Mouse (Mus musculus) CH12.LX (cell line): ENCODE data around the gene Ghrhr. TPM values are rescaled to one million over a fixed set of nuclear protein-coding genes. Genes with fewer than 3 reads are reported as not detected.

Experiments
- DNase-seq: peaks from one replicate; pipeline ENCODE4 v3.0.0-alpha.2; 2013; ENCODE audit errors: extremely low read depth
- H3K27ac ChIP-seq: 2 replicates; pipeline ENCODE4 v1.5.1; 2012; ENCODE audit warnings: low read depth, mild to moderate bottlenecking, control low read depth, moderate library complexity; ENCODE audit not compliant: insufficient read depth
- H3K27me3 ChIP-seq: replicated peaks from 2 replicates; pipeline ENCODE3; 2012; ENCODE audit warnings: inconsistent platforms
- H3K36me3 ChIP-seq, 2 experiments: replicated peaks in 1 of 2; 2 replicates each; pipeline versions ENCODE3 to v1.6.1; 2012; ENCODE audit warnings: inconsistent platforms in 1 of 2, low read length in 1 of 2, mild to moderate bottlenecking in 1 of 2, mixed read lengths in 1 of 2, moderate library complexity in 1 of 2; ENCODE audit not compliant: control insufficient read depth in 1 of 2, insufficient read depth in 1 of 2
- H3K4me1 ChIP-seq, 2 experiments: 2 replicates each; pipeline ENCODE4 v1.6.1; 2012; ENCODE audit warnings: inconsistent platforms in 1 of 2, moderate library complexity in 1 of 2; ENCODE audit not compliant: insufficient read depth in 2 of 2, control insufficient read depth in 1 of 2
- H3K4me2 ChIP-seq: 2 replicates; pipeline ENCODE4 v1.6.1; 2012; ENCODE audit warnings: low read depth, mild to moderate bottlenecking, control low read depth; ENCODE audit not compliant: poor library complexity, insufficient read depth, severe bottlenecking
- H3K4me3 ChIP-seq, 3 experiments: fragments of 150-350 bp in 1 of 3; sonication (generic) in 1 of 3; replicated peaks in 1 of 3; 2 replicates each; pipeline versions ENCODE3 to v1.5.1; 2011 to 2012; ENCODE audit warnings: low read depth in 2 of 3, low read length in 2 of 3, mild to moderate bottlenecking in 2 of 3, moderate library complexity in 2 of 3, control low read depth in 1 of 3, improper control_type of control experiment in 1 of 3, inconsistent platforms in 1 of 3, mixed read lengths in 1 of 3; ENCODE audit not compliant: poor library complexity in 1 of 3
- H3K79me2 ChIP-seq: replicated peaks from 2 replicates; pipeline ENCODE4 v1.6.1; 2012; ENCODE audit warnings: mild to moderate bottlenecking, moderate library complexity; ENCODE audit not compliant: control insufficient read depth, poor library complexity, insufficient read depth, severe bottlenecking; ENCODE audit errors: extremely low read depth
- H3K9ac ChIP-seq: 2 replicates; pipeline ENCODE4 v1.6.1; 2012; ENCODE audit warnings: low read depth, mild to moderate bottlenecking, control low read depth, moderate library complexity; ENCODE audit not compliant: insufficient read depth
- H3K9me3 ChIP-seq: replicated peaks from 2 replicates; pipeline ENCODE3; 2012; ENCODE audit warnings: low read length, inconsistent platforms, mixed read lengths
- BHLHE40 ChIP-seq: IDR thresholded peaks from 2 replicates; pipeline ENCODE4 v1.6.1; 2011; ENCODE audit warnings: mild to moderate bottlenecking, low read depth, low read length, improper control_type of control experiment
- CTCF ChIP-seq, 2 experiments: IDR thresholded peaks in 1 of 2; conservative IDR thresholded peaks in 1 of 2; 2 replicates each; pipeline ENCODE4 v1.5.1; 2011 to 2012; ENCODE audit warnings: low read depth in 2 of 2, low read length in 2 of 2, improper control_type of control experiment in 1 of 2, inconsistent platforms in 1 of 2, mild to moderate bottlenecking in 1 of 2, moderate library complexity in 1 of 2
- ELF1 ChIP-seq: IDR thresholded peaks from 2 replicates; pipeline ENCODE4 v1.6.1; 2014; ENCODE audit warnings: low read depth, mild to moderate bottlenecking, inconsistent platforms, low read length, improper control_type of control experiment
- GABPA ChIP-seq: IDR thresholded peaks from 2 replicates; pipeline ENCODE4 v1.6.1; 2012; ENCODE audit warnings: low read depth, low read length, improper control_type of control experiment, inconsistent platforms; ENCODE audit not compliant: insufficient replicate concordance
- HCFC1 ChIP-seq: IDR thresholded peaks from 2 replicates; pipeline ENCODE4 v1.6.1; 2012; ENCODE audit warnings: low read depth, mild to moderate bottlenecking, inconsistent platforms, low read length, improper control_type of control experiment
- JUN ChIP-seq: IDR thresholded peaks from 2 replicates; pipeline ENCODE4 v1.6.1; 2011; ENCODE audit warnings: low read depth, mild to moderate bottlenecking, low read length, improper control_type of control experiment, moderate library complexity; ENCODE audit not compliant: insufficient read depth
- MEF2A ChIP-seq: IDR thresholded peaks from 2 replicates; pipeline ENCODE4 v1.6.1; 2014; ENCODE audit warnings: low read depth, mild to moderate bottlenecking, inconsistent platforms, low read length, improper control_type of control experiment, borderline replicate concordance
- MYC ChIP-seq: IDR thresholded peaks from 2 replicates; pipeline ENCODE4 v1.6.1; 2011; ENCODE audit warnings: low read depth, mild to moderate bottlenecking, improper control_type of control experiment, low read length
- NELFE ChIP-seq: IDR thresholded peaks from 2 replicates; pipeline ENCODE4 v1.6.1; 2011; ENCODE audit warnings: low read depth, low read length, improper control_type of control experiment
- POLR2A ChIP-seq: IDR thresholded peaks from 2 replicates; pipeline ENCODE4 v1.6.1; 2011; ENCODE audit warnings: low read depth, mild to moderate bottlenecking, improper control_type of control experiment, low read length
- POLR2AphosphoS2 ChIP-seq: IDR thresholded peaks from 2 replicates; pipeline ENCODE4 v1.6.1; 2011; ENCODE audit warnings: low read depth, low read length, improper control_type of control experiment
- SMC3 ChIP-seq: IDR thresholded peaks from 2 replicates; pipeline ENCODE4 v1.6.1; 2011; ENCODE audit warnings: low read depth, low read length, improper control_type of control experiment
- TBP ChIP-seq: conservative IDR thresholded peaks from 2 replicates; pipeline ENCODE4 v1.6.1; 2011; ENCODE audit warnings: low read depth, low read length, improper control_type of control experiment
- TCF12 ChIP-seq: IDR thresholded peaks from 2 replicates; pipeline ENCODE4 v1.6.1; 2014; ENCODE audit warnings: low read depth, mild to moderate bottlenecking, inconsistent platforms, low read length, improper control_type of control experiment
- UBTF ChIP-seq: IDR thresholded peaks from 2 replicates; pipeline ENCODE4 v1.6.1; 2012; ENCODE audit warnings: low read depth, mild to moderate bottlenecking, inconsistent platforms, low read length, improper control_type of control experiment, moderate library complexity
- ZC3H11A ChIP-seq: IDR thresholded peaks from 2 replicates; pipeline ENCODE4 v1.6.1; 2012; ENCODE audit warnings: low read depth, mild to moderate bottlenecking, inconsistent platforms, low read length, improper control_type of control experiment
- ZKSCAN1 ChIP-seq: IDR thresholded peaks from 2 replicates; pipeline ENCODE4 v1.6.1; 2012; ENCODE audit warnings: low read depth, inconsistent platforms, low read length, improper control_type of control experiment, borderline replicate concordance
- ZMIZ1 ChIP-seq: IDR thresholded peaks from 2 replicates; pipeline ENCODE4 v1.6.1; 2012; ENCODE audit warnings: low read depth, mild to moderate bottlenecking, inconsistent platforms, low read length, improper control_type of control experiment
- dilution Hi-C: fragments of 300-500 bp; cut with MboI; formaldehyde crosslinking; loops from 2 replicates; pipeline ENCODE4 v1.14.3; 2020; ENCODE audit warnings: low sequenced_read_pairs; ENCODE audit not compliant: extremely low pct_unique_long_range_greater_than_20kb, extremely low pct_ligation_motif_present
- in situ Hi-C: fragments of 300-500 bp; cut with MboI; formaldehyde crosslinking; loops from 3 replicates; pipeline ENCODE4 v1.14.3; 2019; ENCODE audit warnings: low sequenced_read_pairs, low pct_ligation_motif_present, low pct_unique_long_range_greater_than_20kb, mixed read lengths
- polyA plus RNA-seq: library from polyadenylated mRNA; unstranded; fragments of >175 nt; gene quantifications from 2 replicates; pipeline ENCODE4 v1.2.1, GENCODE M21; 2012; ENCODE audit warnings: low read depth; ENCODE audit not compliant: insufficient read length
- total RNA-seq, 2 experiments: library from RNA; depleted of rRNA; stranded (reverse); fragments of 300-350 nt in 1 of 2; fragments of >200 nt in 1 of 2; gene quantifications; 2 replicates each; pipeline ENCODE4 v1.2.3; 2012 to 2014

Ghrhr gene
- total and polyA plus RNA-seq, 3 experiments, result not detected

GRCm38 (mm10) chr6:55338934-55339825, 36.9 kb upstream of the Ghrhr start:
- Histone ChIP-seq H3K4me1 (no peaks in the 10 kb centered on the region), H3K36me3 (no peaks in the 10 kb centered on the region), H3K9me3 (no peaks in the 10 kb centered on the region), H3K4me2 (no peak overlapping the region)
- no peak for DNase-seq
- no peak for TF ChIP-seq POLR2A
- no peak for TF ChIP-seq TBP
- TF ChIP-seq JUN, result no peak
- TF ChIP-seq ZKSCAN1, result no peak
- TF ChIP-seq HCFC1, result no peak
- no peak for TF ChIP-seq GABPA
- TF ChIP-seq CTCF (conservative IDR thresholded peaks at IDR 0.05 in 1 of 2, IDR thresholded peaks at IDR 0.05 in 1 of 2; ENCODE audit: low read depth in 2 of 2, low read length in 2 of 2), result no peak
- TF ChIP-seq BHLHE40, result no peak
- TF ChIP-seq TCF12, result no peak
- no peak for TF ChIP-seq ELF1
- TF ChIP-seq SMC3, result no peak
- TF ChIP-seq MEF2A, result no peak
- no peak for TF ChIP-seq POLR2AphosphoS2
- no peak for TF ChIP-seq ZC3H11A
- TF ChIP-seq MYC, result no peak
- TF ChIP-seq NELFE, result no peak
- TF ChIP-seq ZMIZ1, result no peak
- TF ChIP-seq, all 38 proteins: peak for 0
- H3K9ac ChIP-seq, result no peak overlapping the region
- H3K27me3 ChIP-seq, result peaks cover 98% of the 10 kb centered on the region
- dilution Hi-C loops (no loop called here), in situ Hi-C loops (no loop called here)
- H3K79me2 ChIP-seq, result no peaks in the 10 kb centered on the region
- H3K4me3 ChIP-seq, result no peak overlapping the region
- no peak overlapping the region for H3K27ac ChIP-seq

GRCm38 (mm10) chr6:55341688-55342087, 34.4 kb upstream of the Ghrhr start:
- Histone ChIP-seq H3K4me3 (no peak overlapping the region), H3K27me3 (peaks cover 97% of the 10 kb centered on the region), H3K4me1 (no peaks in the 10 kb centered on the region), H3K9ac (no peak overlapping the region), H3K36me3 (no peaks in the 10 kb centered on the region), H3K4me2 (no peak overlapping the region), H3K27ac (no peak overlapping the region), H3K9me3 (no peaks in the 10 kb centered on the region), H3K79me2 (no peaks in the 10 kb centered on the region)
- dilution Hi-C loops, result no loop called here
- TF ChIP-seq MYC (no peak), UBTF (no peak)
- in situ Hi-C loops, result no loop called here
- no peak for DNase-seq
